Mouse (Mus musculus) CD4-positive, CD25-positive, alpha-beta regulatory T cell (primary cell): ENCODE results near the gene AW011738. TPM values are rescaled to one million over a fixed set of nuclear protein-coding genes. Genes with fewer than 3 reads are reported as not detected.

Experiments
- polyA plus RNA-seq: library from polyadenylated mRNA; unstranded; fragments of 100-300 nt; shearing (Covaris generic); gene quantifications from one replicate; pipeline ENCODE4 v1.2.1, GENCODE M21; 2017

Gene AW011738
- polyA plus RNA-seq = 21.8 TPM

DNA sequence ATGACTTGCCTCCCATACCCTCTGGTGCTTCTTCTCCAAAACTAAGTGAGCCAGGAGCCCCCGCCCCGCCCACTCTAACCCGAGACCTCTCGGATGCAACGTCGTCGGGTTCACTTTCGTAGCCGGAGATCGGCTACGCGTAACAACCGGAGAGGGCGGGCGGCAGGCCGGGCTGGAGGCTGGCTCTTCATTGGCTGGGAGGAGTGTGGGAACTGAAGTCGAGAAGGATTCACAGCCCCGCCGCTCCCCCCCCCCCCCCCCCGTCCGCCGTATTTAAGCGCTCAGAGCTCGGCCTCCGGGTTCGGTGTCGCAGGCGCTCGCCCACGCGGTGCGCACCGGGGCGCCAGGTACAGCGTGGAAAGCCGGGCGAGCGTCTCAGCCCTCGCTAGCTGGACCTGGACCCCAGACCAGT is at the start of gene AW011738:
AW011738 (plus strand) TSS at position 304 of the 412 bp plus-strand sequence.

DNA sequence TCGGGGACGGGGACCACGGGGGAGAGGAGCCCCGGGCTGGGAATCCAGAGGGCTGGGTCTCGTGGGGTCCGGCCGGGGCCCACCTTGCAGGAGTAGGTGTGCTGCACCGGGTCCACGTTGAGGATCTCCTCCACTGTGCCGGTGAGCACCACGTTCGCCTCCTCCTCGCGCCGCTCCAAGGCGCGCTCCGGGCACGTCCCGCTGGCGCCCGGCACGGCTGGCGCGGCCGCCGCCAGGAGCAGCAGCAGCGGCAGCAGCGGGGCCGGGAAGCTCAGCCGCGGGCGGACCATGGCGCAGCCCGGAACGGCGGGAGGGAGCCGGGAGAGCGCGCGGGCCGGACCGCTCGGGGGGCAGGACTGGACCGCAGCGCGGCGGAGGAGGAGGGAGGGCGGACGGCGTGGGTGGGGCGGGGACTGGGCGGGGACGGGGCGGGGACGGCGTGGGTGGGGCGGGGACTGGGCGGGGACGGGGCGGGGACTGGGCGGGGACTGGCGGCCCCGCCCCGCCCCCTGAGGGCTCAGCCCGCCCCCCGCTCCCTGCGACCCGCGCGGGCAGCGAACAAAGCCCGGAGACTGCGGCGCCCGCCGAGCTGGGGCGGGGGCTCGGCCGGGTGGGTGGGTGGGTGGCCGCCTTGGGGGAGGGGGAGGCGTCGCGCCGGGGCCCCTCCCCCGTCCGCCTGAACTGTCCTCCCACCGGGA is 5.8 kb upstream of the AW011738 start, which contains the start of gene Agrn:
Agrn (minus strand) TSS at position 358 of the 698 bp plus-strand sequence.

DNA sequence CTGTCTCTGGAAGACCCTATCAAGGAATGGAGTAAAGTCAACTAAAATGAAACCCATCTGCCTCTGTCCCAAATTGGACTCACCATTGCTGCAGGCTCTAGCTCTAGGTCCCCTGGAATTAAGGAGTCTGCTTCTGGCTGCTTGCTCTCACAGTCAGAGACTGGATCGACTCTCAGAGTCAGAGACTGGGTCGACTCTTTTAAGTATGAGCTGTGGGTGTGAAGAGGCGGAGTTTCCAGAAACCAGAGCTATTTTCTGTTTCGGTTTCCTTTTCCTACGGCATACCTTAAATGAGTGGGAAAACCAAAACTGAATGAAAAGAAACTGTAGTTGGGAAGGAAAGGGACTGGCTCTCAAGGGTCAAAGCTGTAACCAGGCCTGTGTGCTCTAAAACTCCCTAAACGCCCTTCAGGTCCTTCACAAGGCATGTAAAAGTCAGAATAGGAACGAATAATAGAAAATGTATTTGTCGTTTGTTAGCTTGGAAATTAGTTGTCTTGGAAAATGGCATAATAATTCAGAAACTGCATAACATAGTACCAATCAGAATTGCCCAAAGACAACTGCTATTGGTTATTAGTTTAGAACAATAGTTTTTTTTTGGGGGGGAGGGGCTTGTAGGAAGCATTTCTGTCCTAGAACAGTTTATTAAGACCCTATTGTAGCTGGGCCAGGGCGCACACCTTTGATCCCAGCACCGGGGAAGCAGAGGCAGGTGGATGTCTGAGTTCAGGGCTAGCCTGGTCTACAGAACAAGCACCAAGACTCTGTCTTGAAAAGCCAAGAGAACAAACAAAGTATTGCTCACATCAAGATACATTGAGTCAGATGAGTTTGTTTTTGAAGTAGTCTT is 2.3 kb upstream of the AW011738 start, which contains the start of gene Isg15:
Isg15 (minus strand) TSS at position 196 of the 853 bp plus-strand sequence.

DNA sequence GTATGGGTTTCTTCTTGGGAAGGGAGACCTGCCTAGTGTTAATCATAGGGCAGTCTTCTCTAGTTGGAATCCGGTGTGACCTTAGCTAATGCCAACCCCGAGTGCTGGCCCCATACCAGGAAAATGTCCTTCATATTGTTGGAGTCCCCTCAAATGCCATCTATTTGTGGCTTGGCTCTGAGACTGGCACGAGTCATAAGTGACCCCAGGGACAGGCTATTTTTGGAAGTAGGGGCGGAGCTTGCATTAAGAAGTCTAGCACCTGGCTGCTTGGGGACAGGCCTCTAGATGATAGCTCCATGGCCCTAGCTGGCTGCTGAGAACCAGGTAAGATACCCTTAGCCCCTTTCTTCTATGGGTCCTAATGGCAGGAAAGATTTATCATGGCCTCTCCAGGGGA is 12.5 kb downstream of the AW011738 start, which contains the start of gene Perm1:
Perm1 (plus strand) TSS at position 220 of the 400 bp plus-strand sequence.

DNA sequence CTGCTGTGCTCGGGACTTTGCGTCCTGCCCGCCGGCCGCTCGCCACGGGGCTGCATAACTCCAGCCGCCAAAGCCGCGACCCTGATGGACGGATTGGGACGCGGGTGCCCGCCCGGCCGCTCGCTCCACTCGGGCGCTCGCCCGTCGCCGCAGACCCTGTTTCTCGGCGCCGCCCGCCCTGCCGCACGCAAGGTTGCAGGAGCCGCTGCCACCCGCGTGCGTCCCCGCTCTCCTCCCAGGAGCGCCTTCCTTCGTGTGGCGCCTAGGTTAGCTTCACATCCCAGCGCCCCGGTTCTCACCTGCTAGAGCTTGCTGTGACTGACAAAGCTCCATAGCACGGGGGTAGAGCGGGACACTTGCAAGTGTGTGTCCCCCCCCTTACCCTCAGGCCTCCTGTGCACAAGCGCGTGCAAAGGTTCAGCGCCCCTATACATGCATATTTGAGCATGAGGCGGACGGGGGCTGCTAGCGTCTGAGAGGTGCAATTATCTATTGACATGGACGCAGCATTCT is 31.7 kb downstream of the AW011738 start, which contains the start of gene Plekhn1:
Plekhn1 (minus strand) TSS at position 157 of the 513 bp plus-strand sequence.

DNA sequence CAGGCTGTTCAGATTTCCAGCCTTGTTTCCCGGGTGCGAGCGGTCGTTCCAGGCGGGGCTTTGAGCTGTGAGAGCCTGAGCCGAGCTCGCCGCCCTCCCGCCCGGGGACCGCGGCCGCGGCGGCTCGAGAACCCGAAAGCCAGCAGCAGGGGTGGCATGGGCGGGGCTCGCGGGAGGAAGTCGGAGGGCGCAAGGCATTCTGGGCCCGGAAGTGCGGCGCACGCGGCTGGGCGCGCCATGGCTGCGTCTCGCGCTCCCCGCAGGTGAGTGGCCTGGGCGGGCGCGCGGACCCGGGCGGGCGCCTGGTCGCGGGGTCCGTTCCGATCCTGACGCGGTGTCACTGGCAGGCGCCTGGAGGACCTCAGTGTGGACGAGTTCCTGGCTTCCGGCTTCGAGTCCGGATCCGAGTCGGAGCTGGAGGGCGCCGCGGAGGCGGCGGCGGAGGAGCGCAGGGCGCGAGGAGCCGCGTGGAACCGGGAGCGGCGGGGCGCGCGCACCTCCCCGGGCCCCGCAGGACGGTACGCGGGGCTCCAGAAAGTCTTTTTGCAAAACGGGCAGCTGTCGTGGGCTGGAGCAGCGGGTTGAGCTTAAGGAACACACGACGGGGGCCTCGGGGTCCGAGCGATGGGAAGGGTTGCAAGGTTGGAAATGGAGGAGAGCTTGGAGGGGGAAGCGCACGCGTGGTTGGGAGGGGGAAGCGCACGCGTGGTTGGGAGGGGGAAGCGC is 32.9 kb downstream of the AW011738 start, which contains the start of gene Noc2l:
Noc2l (plus strand) TSS at position 203 of the 726 bp plus-strand sequence.

Other genes starting within 250 kb of the AW011738 start
- gene C1qtnf12, start 241.0 kb upstream of the AW011738 start, polyA plus RNA-seq = 16.9 TPM
- gene B3galt6, start 210.7 kb upstream of the AW011738 start, polyA plus RNA-seq = 10.6 TPM
- gene Sdf4, start 210.4 kb upstream of the AW011738 start, polyA plus RNA-seq = 491 TPM
- gene Tnfrsf4, start 189.5 kb upstream of the AW011738 start, polyA plus RNA-seq = 804 TPM
- gene Tnfrsf18, start 177.1 kb upstream of the AW011738 start, polyA plus RNA-seq = 759 TPM
- 0.54 TPM for gene Ttll10, start 143.9 kb upstream of the AW011738 start, polyA plus RNA-seq
- 35.3 TPM for gene 9430015G10Rik, start 93.3 kb upstream of the AW011738 start, polyA plus RNA-seq
- not detected for gene Rnf223, start 72.8 kb upstream of the AW011738 start, polyA plus RNA-seq
- 4.2 TPM for gene Agrn, start 5.8 kb upstream of the AW011738 start, polyA plus RNA-seq
- 42.8 TPM for gene Isg15, start 2.5 kb upstream of the AW011738 start, polyA plus RNA-seq
- gene Perm1, start 12.6 kb downstream of the AW011738 start, polyA plus RNA-seq = 3.1 TPM
- 40.8 TPM for gene Plekhn1, start 31.6 kb downstream of the AW011738 start, polyA plus RNA-seq
- 162 TPM for gene Noc2l, start 32.7 kb downstream of the AW011738 start, polyA plus RNA-seq
- gene Samd11, start 52.4 kb downstream of the AW011738 start, polyA plus RNA-seq = 2.0 TPM
- gene Vmn2r-ps159, start 127.8 kb downstream of the AW011738 start, polyA plus RNA-seq = not detected